Mouse (Mus musculus) limb, embryonic 12.5 days (tissue): Measurements from ENCODE around the gene Tmem52. TPM values are rescaled to one million over a fixed set of nuclear protein-coding genes. Genes with fewer than 3 reads are reported as not detected.
A peak's percentile ranks its signal among the peaks of the same experiment; 100 is the strongest.
"Not testable (repeated sequence)": the region's sequence is repeated elsewhere in the genome, so short reads cannot be mapped to it uniquely, and the experiment has no call there.

Experiments used
- ATAC-seq: fragments of 200-750 bp; cut with Nextera tagmentation; 2 replicates; pipeline ENCODE4 v1.8.0; 2017; ENCODE audit warnings: low read depth, moderate TSS enrichment; ENCODE audit not compliant: insufficient number of reproducible peaks, insufficient read depth, low FRiP score, low TSS enrichment
- H3K27ac ChIP-seq: fragments of 300-500 bp; sonication (generic); 2 replicates; pipeline ENCODE4 v1.5.1; 2016; ENCODE audit warnings: mild to moderate bottlenecking, moderate library complexity
- H3K27me3 ChIP-seq: fragments of 300-500 bp; sonication (generic); 2 replicates; pipeline ENCODE4 v1.6.1; 2016; ENCODE audit warnings: mild to moderate bottlenecking, moderate library complexity
- H3K36me3 ChIP-seq: fragments of 300-500 bp; sonication (generic); 2 replicates; pipeline ENCODE4 v1.6.1; 2016; ENCODE audit warnings: mild to moderate bottlenecking, moderate library complexity
- H3K4me1 ChIP-seq: fragments of 300-500 bp; sonication (generic); replicated peaks from 2 replicates; pipeline ENCODE4 v1.6.1; 2016
- H3K4me2 ChIP-seq: fragments of 300-500 bp; sonication (generic); 2 replicates; pipeline ENCODE4 v1.6.1; 2016; ENCODE audit warnings: mild to moderate bottlenecking, moderate library complexity
- H3K4me3 ChIP-seq: fragments of 300-500 bp; sonication (generic); replicated peaks from 2 replicates; pipeline ENCODE4 v1.5.1; 2016; ENCODE audit warnings: mild to moderate bottlenecking
- H3K9ac ChIP-seq: fragments of 300-500 bp; sonication (generic); replicated peaks from 2 replicates; pipeline ENCODE4 v1.6.1; 2016; ENCODE audit warnings: mild to moderate bottlenecking, moderate library complexity
- H3K9me3 ChIP-seq: fragments of 300-500 bp; sonication (generic); 2 replicates; pipeline ENCODE4 v1.6.1; 2016; ENCODE audit warnings: mild to moderate bottlenecking, moderate library complexity
- WGBS: fragments of 180-500 bp; shearing (Covaris S2); methylation state at CpG from one replicate; pipeline ENCODE4 v1.1.7; 2016; 5-methylcytosine and 5-hydroxymethylcytosine counted together
- polyA plus RNA-seq: library from polyadenylated mRNA; unstranded; fragments of >200 nt; fragmentation: Nextera tagmentation; extraction: Ambion mirVana; gene quantifications from 2 replicates; pipeline ENCODE4 v1.2.1, GENCODE M21; 2016

Gene Tmem52
- polyA plus RNA-seq, 1 experiment from 2014 or later = not detected

DNA sequence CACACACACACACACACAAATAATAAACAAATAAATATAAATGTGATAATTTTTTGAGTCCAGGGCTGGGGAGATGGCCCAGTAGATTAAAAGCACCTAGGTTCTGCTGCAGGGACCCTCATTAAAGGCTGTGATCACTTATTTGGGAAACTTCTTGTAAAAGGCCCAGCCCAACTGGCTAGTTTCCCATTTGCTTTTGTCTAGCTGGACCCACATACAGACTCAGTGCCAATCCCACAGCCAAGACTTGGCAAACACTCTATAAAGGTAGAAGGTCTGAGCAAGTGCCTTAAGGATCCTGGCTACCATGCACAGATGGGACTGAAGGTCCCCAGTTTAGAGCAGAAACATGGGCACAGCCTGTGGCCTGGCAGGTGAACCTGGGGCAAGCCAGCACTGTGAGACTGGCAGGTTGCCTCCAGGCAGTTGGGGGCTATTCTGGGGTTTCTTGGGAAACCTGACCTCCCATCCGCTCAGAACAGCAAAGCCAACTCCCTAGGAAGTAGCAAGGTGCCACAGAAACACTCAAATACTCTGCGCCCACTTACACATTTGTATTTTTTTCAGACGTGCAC lies 3.9 kb downstream of the Tmem52 start:
- ATAC-seq = no peak
- H3K36me3 ChIP-seq = no peaks in the 10 kb centered on the region
- WGBS = 70% methylated on average over 3 of the region's 3 CpGs
- H3K9me3 ChIP-seq = no peaks in the 10 kb centered on the region
- peaks cover 34% of the 10 kb centered on the region for H3K27me3 ChIP-seq
- H3K9ac ChIP-seq = 0 out of 2 replicates have a peak overlapping the region, but pooled peaks have one; percentile 9
- H3K4me1 ChIP-seq = peaks cover 5% of the 10 kb centered on the region
- no peak overlapping the region for H3K4me2 ChIP-seq
- no peak overlapping the region for H3K4me3 ChIP-seq
- no peak overlapping the region for H3K27ac ChIP-seq

DNA sequence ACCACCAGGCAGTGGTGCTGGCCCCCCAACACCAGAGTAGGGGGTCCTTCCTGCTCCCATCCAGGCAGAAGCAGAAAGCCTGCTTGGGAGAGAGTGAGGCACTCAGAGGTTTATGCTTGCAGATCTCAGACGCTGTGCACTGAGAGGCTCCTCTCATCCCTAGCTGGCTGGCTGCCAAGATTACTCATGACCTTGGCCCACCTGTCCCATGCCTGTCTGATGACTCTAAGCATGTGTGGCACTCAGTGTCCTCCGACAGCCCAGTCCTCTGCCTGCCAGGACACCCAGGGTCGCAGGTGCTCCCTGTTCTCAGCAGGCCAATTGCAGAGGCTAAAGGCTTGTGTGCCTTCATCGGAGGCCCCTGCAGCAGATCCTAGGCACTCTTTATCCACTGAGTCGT lies 4.4 kb downstream of the Tmem52 start:
- Histone ChIP-seq H3K36me3 (no peaks in the 10 kb centered on the region), H3K4me1 (peaks cover 5% of the 10 kb centered on the region), H3K27ac (no peak overlapping the region), H3K4me2 (no peak overlapping the region), H3K27me3 (peaks cover 32% of the 10 kb centered on the region), H3K9me3 (no peaks in the 10 kb centered on the region), H3K9ac (0 out of 2 replicates have a peak overlapping the region, but pooled peaks have one; percentile 9), H3K4me3 (no peak overlapping the region)
- ATAC-seq = no peak
- WGBS = 67% methylated on average over 5 of the region's 5 CpGs

- ATAC-seq, H3K9me3 ChIP-seq, H3K4me3 ChIP-seq, H3K27ac ChIP-seq, H3K4me1 ChIP-seq, H3K9ac ChIP-seq, H3K4me2 ChIP-seq, H3K36me3 ChIP-seq: not testable (repeated sequence)
- peaks cover 32% of the 10 kb centered on the region for H3K27me3 ChIP-seq
- WGBS = 77% methylated on average over 2 of the region's 2 CpGs
These were observed 4.9 kb downstream of the Tmem52 start for GRCm38 (mm10) chr4:155473796-155474195.

GRCm38 (mm10) chr4:155481381-155482124 lies 12.6 kb downstream of the Tmem52 start:
- no peak overlapping the region for H3K27ac ChIP-seq
- no peaks in the 10 kb centered on the region for H3K9me3 ChIP-seq
- 26% methylated on average over 28 of the region's 28 CpGs for WGBS
- H3K4me1 ChIP-seq = no peaks in the 10 kb centered on the region; the same call in 1 of the 2 replicates
- H3K4me2 ChIP-seq = peak overlapping the region; percentile 30
- peak; percentile 66; the same call in 1 of the 2 replicates for ATAC-seq
- no peak overlapping the region for H3K4me3 ChIP-seq
- no peaks in the 10 kb centered on the region for H3K36me3 ChIP-seq
- no peaks in the 10 kb centered on the region for H3K27me3 ChIP-seq
- H3K9ac ChIP-seq = no peak overlapping the region

DNA sequence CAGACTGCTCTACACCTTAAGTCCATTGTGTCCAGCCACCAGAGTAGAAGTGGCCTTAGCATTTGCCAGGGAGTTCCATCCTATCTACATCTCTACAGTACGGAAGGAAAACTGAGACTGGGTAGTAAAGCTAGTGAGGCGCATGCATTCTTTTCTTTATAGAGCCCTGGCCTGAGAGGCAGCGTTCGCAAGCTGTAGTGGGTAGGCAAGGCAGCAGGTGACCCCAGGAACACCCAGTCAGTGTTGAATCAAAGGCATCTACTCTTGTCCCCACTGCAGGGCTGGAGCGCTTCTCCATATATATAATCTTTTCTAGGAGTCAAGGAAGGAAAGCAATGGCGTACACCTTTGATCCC lies 13.2 kb downstream of the Tmem52 start:
- no peaks in the 10 kb centered on the region for H3K36me3 ChIP-seq
- ATAC-seq = no peak
- no peak overlapping the region for H3K9ac ChIP-seq
- H3K4me2 ChIP-seq = peak overlapping the region; percentile 30; the same call in 1 of the 2 replicates
- WGBS = 90% methylated on average over 6 of the region's 6 CpGs
- H3K27ac ChIP-seq = no peak overlapping the region
- H3K4me3 ChIP-seq = no peak overlapping the region
- no peaks in the 10 kb centered on the region; the same call in 1 of the 2 replicates for H3K4me1 ChIP-seq
- no peaks in the 10 kb centered on the region for H3K9me3 ChIP-seq
- no peaks in the 10 kb centered on the region for H3K27me3 ChIP-seq

DNA sequence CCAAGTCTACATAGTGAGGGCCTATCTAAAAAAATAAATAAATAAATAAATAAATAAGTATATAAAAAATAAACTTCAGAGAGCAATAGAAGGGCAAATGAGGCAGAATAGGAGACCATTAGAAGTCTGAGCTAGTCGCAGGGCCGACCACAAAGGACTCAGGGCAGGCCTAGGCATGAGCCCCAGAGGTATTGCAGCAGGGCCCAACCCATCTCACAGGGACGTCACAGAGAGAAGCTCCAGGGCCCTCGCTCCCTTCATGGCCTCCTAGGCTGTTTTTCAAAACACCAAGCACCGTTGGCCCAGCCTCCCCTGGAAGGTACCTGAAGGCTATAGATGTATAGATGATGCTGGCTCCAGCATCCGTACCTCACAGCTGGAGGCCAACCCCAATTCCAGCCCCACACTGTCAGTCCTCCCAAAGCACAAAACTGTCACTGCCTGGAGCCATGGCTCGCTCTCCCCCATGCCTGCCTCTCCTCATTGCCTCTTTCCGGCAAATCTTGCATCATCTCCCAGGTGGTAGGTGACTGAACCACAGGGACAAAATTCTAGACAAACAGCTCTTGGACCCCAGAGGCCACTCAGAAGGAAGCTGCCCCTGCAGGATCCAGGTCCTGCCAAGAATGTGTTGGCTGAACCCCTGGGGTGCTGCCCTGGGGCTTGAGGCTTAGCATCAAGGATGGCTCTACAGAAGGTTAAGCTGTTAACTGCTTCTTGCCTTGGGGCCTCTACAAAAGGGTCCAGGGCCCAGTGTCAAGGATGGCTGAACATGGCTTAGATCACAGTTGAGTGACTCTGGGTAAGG lies 14.0 kb downstream of the Tmem52 start:
- 72% methylated on average over 8 of the region's 8 CpGs for WGBS
- H3K36me3 ChIP-seq = no peaks in the 10 kb centered on the region
- no peak overlapping the region for H3K4me2 ChIP-seq
- H3K27ac ChIP-seq = no peak overlapping the region
- H3K9ac ChIP-seq = no peak overlapping the region
- no peaks in the 10 kb centered on the region for H3K27me3 ChIP-seq
- H3K4me1 ChIP-seq = peaks cover 4% of the 10 kb centered on the region
- ATAC-seq = no peak
- no peak overlapping the region for H3K4me3 ChIP-seq
- no peaks in the 10 kb centered on the region for H3K9me3 ChIP-seq

DNA sequence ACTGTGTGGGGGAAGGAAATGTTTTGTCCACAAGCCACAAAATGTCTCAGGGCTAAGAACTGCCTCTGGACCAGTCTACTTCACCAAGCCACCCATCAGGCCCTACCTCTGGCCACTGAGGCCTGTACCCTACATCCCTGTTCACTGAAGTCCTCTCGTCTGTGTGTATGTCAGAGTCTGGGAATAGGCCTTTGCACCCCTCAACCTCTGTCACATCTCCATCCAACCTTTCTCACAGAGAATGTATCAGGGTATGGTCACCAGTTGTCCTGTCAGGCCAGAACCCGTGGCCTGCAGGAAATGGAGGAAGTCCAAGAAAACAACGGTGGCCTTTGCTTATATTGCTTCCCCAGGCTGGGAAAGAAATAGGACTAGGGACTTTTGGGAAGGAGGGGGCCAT lies 16.6 kb downstream of the Tmem52 start:
- Histone ChIP-seq H3K27me3 (no peaks in the 10 kb centered on the region), H3K4me2 (no peak overlapping the region), H3K4me3 (no peak overlapping the region), H3K9ac (no peak overlapping the region), H3K9me3 (no peaks in the 10 kb centered on the region), H3K36me3 (no peaks in the 10 kb centered on the region), H3K4me1 (peaks cover 18% of the 10 kb centered on the region), H3K27ac (no peak overlapping the region)
- no peak for ATAC-seq
- 81% methylated on average over 3 of the region's 3 CpGs for WGBS

- 0 out of 2 replicates have a peak overlapping the region, but pooled peaks have one; percentile 18 for H3K9ac ChIP-seq
- no peak overlapping the region for H3K4me2 ChIP-seq
These were observed 18.8 kb downstream of the Tmem52 start for GRCm38 (mm10) chr4:155487746-155488145.

GRCm38 (mm10) chr4:155488232-155489025 lies 19.5 kb downstream of the Tmem52 start:
- Histone ChIP-seq H3K27me3 (no peaks in the 10 kb centered on the region), H3K9ac (no peak overlapping the region; the same call in 1 of the 2 replicates), H3K4me3 (no peak overlapping the region), H3K27ac (no peak overlapping the region), H3K36me3 (no peaks in the 10 kb centered on the region), H3K4me2 (no peak overlapping the region), H3K9me3 (no peaks in the 10 kb centered on the region), H3K4me1 (peaks cover 29% of the 10 kb centered on the region)
- no peak for ATAC-seq
- 75% methylated on average over 8 of the region's 8 CpGs for WGBS

More at GRCm38 (mm10) chr4:155487746-155488145, 18.8 kb downstream of the Tmem52 start:
- H3K9me3 ChIP-seq = no peaks in the 10 kb centered on the region
- H3K27ac ChIP-seq = no peak overlapping the region
- peaks cover 22% of the 10 kb centered on the region for H3K4me1 ChIP-seq
- H3K27me3 ChIP-seq = no peaks in the 10 kb centered on the region
- H3K36me3 ChIP-seq = no peaks in the 10 kb centered on the region
- H3K4me3 ChIP-seq = no peak overlapping the region
- 29% methylated on average over 3 of the region's 3 CpGs for WGBS
- no peak for ATAC-seq

DNA sequence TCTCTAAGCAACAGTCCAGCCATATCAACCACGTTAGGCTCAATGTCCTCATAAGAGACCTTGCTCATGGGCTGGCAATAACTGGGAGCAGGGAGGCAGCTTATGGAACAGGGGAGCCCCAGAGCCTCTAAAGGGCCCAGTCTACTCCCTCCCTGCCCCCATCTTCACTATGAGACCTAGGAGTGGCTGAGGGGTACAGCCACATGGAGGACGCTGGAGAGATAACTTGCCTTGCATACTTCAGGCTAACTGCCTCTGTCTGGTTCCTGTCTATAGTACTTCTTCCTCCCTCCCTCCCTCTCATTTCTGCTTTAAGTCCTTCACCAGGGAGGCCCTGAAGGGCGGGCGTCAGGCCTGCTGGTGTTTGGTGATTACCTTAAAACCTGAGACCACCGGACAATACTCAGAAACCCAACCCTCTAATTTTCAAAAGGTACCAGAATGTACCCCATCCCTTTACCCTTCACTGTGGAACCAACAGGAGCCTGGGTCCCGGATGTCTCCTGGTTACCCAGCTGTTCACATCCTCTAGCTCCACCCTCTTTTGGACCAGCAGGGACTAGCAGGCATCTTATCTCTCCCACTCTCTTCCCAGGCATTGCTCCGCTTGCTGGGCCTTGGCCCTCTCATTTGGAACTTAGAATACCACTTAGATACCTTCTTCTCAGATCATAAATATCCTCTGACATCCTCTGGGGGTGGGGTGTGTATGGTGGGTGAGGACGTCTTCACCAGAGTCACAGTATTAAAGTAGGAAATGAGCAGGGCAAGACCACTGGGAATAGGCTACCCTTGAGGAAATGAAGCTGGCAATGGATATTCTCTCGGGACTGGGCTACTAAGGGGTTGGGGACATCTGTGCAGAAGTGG lies 20.4 kb downstream of the Tmem52 start:
- H3K9ac ChIP-seq = 0 out of 2 replicates have a peak overlapping the region, but pooled peaks have one; percentile 27
- H3K4me3 ChIP-seq = no peak overlapping the region
- no peak overlapping the region for H3K4me2 ChIP-seq
- no peak overlapping the region for H3K27ac ChIP-seq
- 0 out of 2 replicates have a peak, but pooled peaks cover 4% of the 10 kb centered on the region for H3K36me3 ChIP-seq
- H3K9me3 ChIP-seq = no peaks in the 10 kb centered on the region
- WGBS = 79% methylated on average over 9 of the region's 9 CpGs
- ATAC-seq = no peak
- H3K27me3 ChIP-seq = no peaks in the 10 kb centered on the region
- peaks cover 38% of the 10 kb centered on the region for H3K4me1 ChIP-seq
